Mouse (Mus musculus): ENCODE data around the gene Cadm2.

DNA sequence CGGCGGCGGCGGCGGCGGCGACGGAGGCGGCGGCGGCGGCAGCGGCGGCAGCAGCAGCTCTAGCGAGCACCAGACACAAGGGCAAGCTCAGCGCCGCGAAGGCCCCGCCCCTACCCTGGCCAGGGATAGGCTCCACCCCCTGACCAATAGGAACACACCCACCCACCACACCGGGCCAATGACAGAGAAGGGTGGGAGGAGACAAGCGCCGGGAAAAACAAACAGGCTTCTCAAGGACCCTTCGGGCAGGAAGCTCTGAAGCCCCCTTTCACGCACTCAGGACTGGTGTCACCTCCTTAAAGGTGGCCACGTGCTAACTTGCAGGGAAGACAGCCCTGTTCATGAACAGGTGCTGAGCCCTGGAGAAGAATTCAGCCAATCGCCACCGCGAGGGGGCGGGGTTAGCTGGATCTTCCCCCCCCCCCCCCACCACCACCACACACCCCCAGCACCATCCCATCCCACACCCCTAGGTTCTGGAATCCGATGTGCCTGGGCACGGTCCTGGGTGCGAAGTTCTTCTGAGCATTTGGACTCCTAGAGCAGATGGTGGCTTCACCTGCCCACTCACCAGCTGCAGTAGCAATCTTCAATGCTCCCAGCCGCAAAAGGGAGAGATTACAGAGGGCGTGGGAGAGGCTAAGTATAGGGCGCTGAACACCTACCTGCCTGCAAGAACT is at the start of gene Cadm2:
- no peak for TF ChIP-seq CTCF (IDR thresholded peaks at IDR 0.05; ENCODE audit: insufficient read depth, low read length)
- TF ChIP-seq POLR2A (IDR thresholded peaks at IDR 0.05; ENCODE audit: borderline replicate concordance, extremely low read depth, low read depth, low read length): no peak

Data from lung, adult 2 months (tissue).